Mouse (Mus musculus): ENCODE measurements around the gene Crygb. TPM values are rescaled to one million over a fixed set of nuclear protein-coding genes. Genes with fewer than 3 reads are reported as not detected.

The Crygb gene
- polyA plus RNA-seq, 1 experiment, result not detected

DNA sequence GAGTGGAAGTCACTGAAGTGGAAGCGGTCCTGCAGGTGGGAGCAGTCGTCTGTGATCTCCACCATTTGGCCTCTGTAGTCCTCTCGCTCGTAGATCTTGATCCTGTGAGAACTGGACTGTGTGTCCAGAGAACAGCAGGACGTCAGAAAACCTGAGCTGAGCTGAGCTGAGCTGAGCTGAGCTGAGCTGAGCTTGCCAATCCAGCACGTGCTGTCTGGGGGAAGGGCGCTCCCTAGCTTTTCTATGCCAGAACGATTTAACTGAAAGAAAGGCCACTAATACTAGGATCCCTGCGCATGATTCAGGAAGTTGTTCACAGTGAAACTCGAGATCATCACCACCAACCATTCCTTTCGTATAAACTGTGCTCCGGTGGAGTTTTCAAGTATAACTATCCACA, 33.3 kb downstream of the Crygb start:
- H3K4me3 ChIP-seq (ENCODE audit: insufficient read depth, poor library complexity, severe bottlenecking), result no peak overlapping the region
- no peaks in the 10 kb centered on the region for H3K36me3 ChIP-seq (ENCODE audit: control insufficient read depth, insufficient read depth)
- H3K79me3 ChIP-seq (ENCODE audit: low read depth), result no peaks in the 10 kb centered on the region
- H3K27me3 ChIP-seq (ENCODE audit: control insufficient read depth, insufficient read depth, insufficient read length), result peaks cover 4% of the 10 kb centered on the region
- no peaks in the 10 kb centered on the region for H3K79me2 ChIP-seq (ENCODE audit: control insufficient read depth, insufficient read depth)
- H3ac ChIP-seq (ENCODE audit: control insufficient read depth, insufficient read length, low read depth), result no peak overlapping the region
- TF ChIP-seq USF1 (IDR thresholded peaks at IDR 0.05; ENCODE audit: low read depth), result no peak
- no peak for TF ChIP-seq CTCF (IDR thresholded peaks at IDR 0.05; ENCODE audit: control insufficient read depth, insufficient read depth, insufficient read length)
- no peak for TF ChIP-seq FOSL1 (IDR thresholded peaks at IDR 0.05; ENCODE audit: insufficient read depth, low read length, poor library complexity, severe bottlenecking)
- TF ChIP-seq CEBPB (IDR thresholded peaks at IDR 0.05; ENCODE audit: low read depth), result no peak
- TF ChIP-seq MAX (IDR thresholded peaks at IDR 0.05), result no peak
- TF ChIP-seq MYOD1 (IDR thresholded peaks at IDR 0.05; ENCODE audit: control insufficient read depth, insufficient read length, low read depth), result no peak
- no peak for TF ChIP-seq MYOG (IDR thresholded peaks at IDR 0.05; ENCODE audit: control insufficient read depth, extremely low read depth, insufficient read length)

DNA sequence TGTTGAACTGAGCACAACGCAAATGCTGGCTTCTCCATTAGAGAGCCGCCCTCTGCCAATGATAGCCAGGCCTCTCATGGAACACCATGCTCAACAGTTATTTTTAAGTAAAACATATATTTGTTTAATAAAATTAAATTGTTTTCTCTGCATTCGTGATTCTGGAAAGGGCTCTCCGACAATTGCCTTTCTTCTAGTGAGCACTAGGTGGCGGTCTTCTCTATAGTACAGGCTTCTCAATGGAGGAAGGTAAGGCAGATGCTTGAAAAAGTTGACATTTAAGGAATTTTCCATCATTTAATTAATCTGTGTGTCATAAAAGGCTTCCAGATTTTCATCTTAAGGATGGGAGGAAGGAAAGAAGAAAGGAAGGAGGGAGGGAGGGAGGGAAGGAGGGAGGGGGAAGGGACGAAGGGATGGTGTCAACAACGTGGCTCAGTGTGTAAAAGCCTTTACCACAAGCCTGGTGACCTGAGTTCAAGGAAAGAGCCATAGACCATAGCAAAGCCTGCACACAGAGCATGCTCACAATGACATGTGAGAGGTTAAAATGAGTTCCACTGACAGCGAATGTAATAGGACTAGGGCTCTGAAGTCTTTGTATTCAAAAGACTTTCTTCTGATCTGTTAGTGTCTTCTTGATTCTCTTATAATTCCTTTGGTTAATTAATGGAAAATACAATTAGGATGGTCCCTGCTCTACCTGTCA, 35.5 kb downstream of the Crygb start:
- TF ChIP-seq MYOD1 (IDR thresholded peaks at IDR 0.05; ENCODE audit: control insufficient read depth, insufficient read length, low read depth) (no peak), FOSL1 (IDR thresholded peaks at IDR 0.05; ENCODE audit: insufficient read depth, low read length, poor library complexity, severe bottlenecking) (no peak), MYOG (IDR thresholded peaks at IDR 0.05; ENCODE audit: control insufficient read depth, extremely low read depth, insufficient read length) (no peak), CTCF (IDR thresholded peaks at IDR 0.05; ENCODE audit: control insufficient read depth, insufficient read depth, insufficient read length) (no peak)
- Histone ChIP-seq H3K79me3 (ENCODE audit: low read depth) (no peaks in the 10 kb centered on the region), H3ac (ENCODE audit: control insufficient read depth, insufficient read length, low read depth) (no peak overlapping the region), H3K36me3 (ENCODE audit: control insufficient read depth, insufficient read depth) (no peaks in the 10 kb centered on the region), H3K79me2 (ENCODE audit: control insufficient read depth, insufficient read depth) (no peaks in the 10 kb centered on the region), H3K27me3 (ENCODE audit: control insufficient read depth, insufficient read depth, insufficient read length) (peaks cover 4% of the 10 kb centered on the region), H3K4me3 (ENCODE audit: insufficient read depth, poor library complexity, severe bottlenecking) (no peak overlapping the region)

DNA sequence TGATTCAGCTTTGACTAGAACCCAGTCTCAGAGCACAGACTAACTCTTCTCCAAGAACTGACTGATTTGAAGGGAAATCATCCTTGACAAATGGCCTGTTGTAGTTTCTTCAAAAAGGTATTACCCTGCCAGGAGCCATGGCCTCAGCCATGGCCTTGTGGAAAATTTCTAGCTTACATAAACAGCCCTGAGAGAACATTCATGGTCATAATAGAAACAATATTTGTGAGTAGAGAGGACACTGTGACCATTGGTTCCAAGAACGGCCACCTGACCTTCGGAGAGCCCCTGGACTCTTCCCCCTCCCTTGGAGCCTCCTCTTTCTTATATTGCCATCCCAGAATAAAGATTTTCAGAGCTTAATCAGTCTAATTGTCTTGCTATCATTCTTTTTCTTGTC, 38.7 kb downstream of the Crygb start:
- no peak for TF ChIP-seq MYOD1 (IDR thresholded peaks at IDR 0.05; ENCODE audit: control insufficient read depth, insufficient read length, low read depth)
- TF ChIP-seq CEBPB (IDR thresholded peaks at IDR 0.05; ENCODE audit: low read depth), result no peak
- TF ChIP-seq CTCF (IDR thresholded peaks at IDR 0.05; ENCODE audit: control insufficient read depth, insufficient read depth, insufficient read length), result no peak
- TF ChIP-seq USF1 (IDR thresholded peaks at IDR 0.05; ENCODE audit: low read depth), result no peak
- TF ChIP-seq FOSL1 (IDR thresholded peaks at IDR 0.05; ENCODE audit: insufficient read depth, low read length, poor library complexity, severe bottlenecking), result no peak
- TF ChIP-seq MAX (IDR thresholded peaks at IDR 0.05), result no peak
- no peak for TF ChIP-seq MYOG (IDR thresholded peaks at IDR 0.05; ENCODE audit: control insufficient read depth, extremely low read depth, insufficient read length)
- Histone ChIP-seq H3K27me3 (ENCODE audit: control insufficient read depth, insufficient read depth, insufficient read length) (peaks cover 4% of the 10 kb centered on the region), H3K36me3 (ENCODE audit: control insufficient read depth, insufficient read depth) (no peaks in the 10 kb centered on the region), H3K4me3 (ENCODE audit: insufficient read depth, poor library complexity, severe bottlenecking) (no peak overlapping the region), H3K79me2 (ENCODE audit: control insufficient read depth, insufficient read depth) (no peaks in the 10 kb centered on the region), H3ac (ENCODE audit: control insufficient read depth, insufficient read length, low read depth) (no peak overlapping the region), H3K79me3 (ENCODE audit: low read depth) (no peaks in the 10 kb centered on the region)

DNA sequence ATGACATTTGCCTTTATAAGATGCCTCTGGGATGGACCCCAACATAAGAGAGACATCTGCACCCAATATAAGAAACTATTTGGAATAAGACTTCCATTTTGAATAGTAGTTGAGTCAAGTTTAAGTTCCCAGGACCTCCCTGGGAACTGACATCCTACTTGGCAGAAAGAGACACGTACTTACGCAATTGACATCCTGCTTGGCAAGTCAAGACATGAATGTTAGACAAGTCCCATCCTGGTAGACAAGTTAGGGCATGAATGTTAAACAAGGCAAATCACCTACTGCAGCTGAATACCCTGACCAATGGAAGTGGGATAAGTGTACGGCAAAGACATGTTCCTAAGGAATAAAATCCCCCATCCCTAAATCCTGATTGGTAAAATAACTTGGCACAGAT, 40.3 kb downstream of the Crygb start:
- H3K4me3 ChIP-seq (ENCODE audit: insufficient read depth, poor library complexity, severe bottlenecking), result no peak overlapping the region
- TF ChIP-seq MYOD1 (IDR thresholded peaks at IDR 0.05; ENCODE audit: control insufficient read depth, insufficient read length, low read depth) (no peak), MYOG (IDR thresholded peaks at IDR 0.05; ENCODE audit: control insufficient read depth, extremely low read depth, insufficient read length) (no peak), FOSL1 (IDR thresholded peaks at IDR 0.05; ENCODE audit: insufficient read depth, low read length, poor library complexity, severe bottlenecking) (no peak), USF1 (IDR thresholded peaks at IDR 0.05; ENCODE audit: low read depth) (no peak), MAX (IDR thresholded peaks at IDR 0.05) (no peak), CEBPB (IDR thresholded peaks at IDR 0.05; ENCODE audit: low read depth) (no peak), CTCF (IDR thresholded peaks at IDR 0.05; ENCODE audit: control insufficient read depth, insufficient read depth, insufficient read length) (no peak)
- H3K79me2 ChIP-seq (ENCODE audit: control insufficient read depth, insufficient read depth), result no peaks in the 10 kb centered on the region
- no peak overlapping the region for H3ac ChIP-seq (ENCODE audit: control insufficient read depth, insufficient read length, low read depth)
- no peaks in the 10 kb centered on the region for H3K36me3 ChIP-seq (ENCODE audit: control insufficient read depth, insufficient read depth)
- peaks cover 4% of the 10 kb centered on the region for H3K27me3 ChIP-seq (ENCODE audit: control insufficient read depth, insufficient read depth, insufficient read length)
- no peaks in the 10 kb centered on the region for H3K79me3 ChIP-seq (ENCODE audit: low read depth)

DNA sequence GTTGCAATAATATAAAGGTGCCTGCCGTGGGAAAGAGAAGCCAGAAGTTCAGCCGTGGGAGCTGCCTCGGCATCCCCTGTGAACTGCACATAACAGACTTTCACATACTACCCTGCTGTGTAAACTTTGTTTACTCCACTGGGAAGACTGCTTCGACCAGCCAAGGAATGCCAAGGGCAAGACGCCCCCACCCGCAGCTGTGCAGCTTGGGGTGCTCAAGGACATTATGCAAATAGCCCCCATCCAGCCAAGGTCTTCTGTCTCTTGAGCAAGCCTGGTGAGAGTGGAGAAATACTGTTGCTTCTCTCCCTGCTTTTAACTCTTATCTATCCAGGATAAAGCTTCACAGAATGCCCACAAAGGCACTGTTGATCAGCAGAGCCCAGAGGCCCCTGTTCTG, 41.3 kb downstream of the Crygb start:
- H3K79me2 ChIP-seq (ENCODE audit: control insufficient read depth, insufficient read depth), result no peaks in the 10 kb centered on the region
- H3K4me3 ChIP-seq (ENCODE audit: insufficient read depth, poor library complexity, severe bottlenecking), result no peak overlapping the region
- no peak for TF ChIP-seq MYOG (IDR thresholded peaks at IDR 0.05; ENCODE audit: control insufficient read depth, extremely low read depth, insufficient read length)
- no peak overlapping the region for H3ac ChIP-seq (ENCODE audit: control insufficient read depth, insufficient read length, low read depth)
- no peaks in the 10 kb centered on the region for H3K36me3 ChIP-seq (ENCODE audit: control insufficient read depth, insufficient read depth)
- H3K79me3 ChIP-seq (ENCODE audit: low read depth), result no peaks in the 10 kb centered on the region
- peaks cover 4% of the 10 kb centered on the region for H3K27me3 ChIP-seq (ENCODE audit: control insufficient read depth, insufficient read depth, insufficient read length)

DNA sequence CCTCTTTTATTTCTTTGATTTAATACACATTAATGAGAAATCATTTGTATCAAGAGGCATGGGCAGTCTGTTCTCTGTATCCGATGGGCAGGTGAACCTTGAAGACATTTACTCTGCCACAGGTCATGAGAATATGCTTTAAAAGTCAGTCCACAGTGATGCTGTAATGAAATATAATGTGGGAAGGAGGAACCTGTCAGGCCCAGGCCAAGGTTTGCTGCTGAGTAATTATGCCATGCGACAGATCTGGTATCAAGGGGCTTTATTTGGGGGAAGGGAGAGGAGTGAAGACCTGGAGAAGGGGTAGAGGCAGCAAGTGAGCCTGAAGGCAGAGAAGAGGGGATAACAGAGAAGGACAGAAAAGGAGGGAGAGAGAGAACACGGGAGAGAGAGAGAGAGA, 42.4 kb downstream of the Crygb start:
- peaks cover 4% of the 10 kb centered on the region for H3K27me3 ChIP-seq (ENCODE audit: control insufficient read depth, insufficient read depth, insufficient read length)
- no peaks in the 10 kb centered on the region for H3K79me3 ChIP-seq (ENCODE audit: low read depth)
- no peaks in the 10 kb centered on the region for H3K36me3 ChIP-seq (ENCODE audit: control insufficient read depth, insufficient read depth)
- H3ac ChIP-seq (ENCODE audit: control insufficient read depth, insufficient read length, low read depth), result no peak overlapping the region
- TF ChIP-seq USF1 (IDR thresholded peaks at IDR 0.05; ENCODE audit: low read depth) (no peak), MAX (IDR thresholded peaks at IDR 0.05) (no peak), CEBPB (IDR thresholded peaks at IDR 0.05; ENCODE audit: low read depth) (no peak), MYOD1 (IDR thresholded peaks at IDR 0.05; ENCODE audit: control insufficient read depth, insufficient read length, low read depth) (no peak), MYOG (IDR thresholded peaks at IDR 0.05; ENCODE audit: control insufficient read depth, extremely low read depth, insufficient read length) (no peak), CTCF (IDR thresholded peaks at IDR 0.05; ENCODE audit: control insufficient read depth, insufficient read depth, insufficient read length) (no peak), FOSL1 (IDR thresholded peaks at IDR 0.05; ENCODE audit: insufficient read depth, low read length, poor library complexity, severe bottlenecking) (no peak)
- H3K4me3 ChIP-seq (ENCODE audit: insufficient read depth, poor library complexity, severe bottlenecking), result no peak overlapping the region
- no peaks in the 10 kb centered on the region for H3K79me2 ChIP-seq (ENCODE audit: control insufficient read depth, insufficient read depth)
